Mouse (Mus musculus) midbrain, embryonic 16.5 days (tissue): Measurements from ENCODE around the gene Nfix. TPM values are rescaled to one million over a fixed set of nuclear protein-coding genes. Genes with fewer than 3 reads are reported as not detected.

ENCODE experiments used
- ATAC-seq: fragments of 200-750 bp; cut with Nextera tagmentation; 2 replicates; pipeline ENCODE4 v1.8.0; 2017; ENCODE audit warnings: moderate TSS enrichment
- H3K27ac ChIP-seq: fragments of 300-500 bp; sonication (generic); 2 replicates; pipeline ENCODE4 v1.5.1; 2014; ENCODE audit warnings: mild to moderate bottlenecking, low read length, mixed read lengths
- H3K27me3 ChIP-seq: fragments of 300-500 bp; sonication (generic); 2 replicates; pipeline ENCODE4 v1.6.1; 2014; ENCODE audit warnings: low read depth, low read length, mixed read lengths; ENCODE audit not compliant: control insufficient read depth, insufficient read depth
- H3K36me3 ChIP-seq: fragments of 300-500 bp; sonication (generic); 2 replicates; pipeline ENCODE4 v1.6.1; 2014; ENCODE audit warnings: mild to moderate bottlenecking, low read length, moderate library complexity, mixed read lengths; ENCODE audit not compliant: control insufficient read depth, insufficient read depth
- H3K4me1 ChIP-seq: fragments of 300-500 bp; sonication (generic); 2 replicates; pipeline ENCODE4 v1.6.1; 2014; ENCODE audit warnings: mild to moderate bottlenecking, low read length, mixed read lengths; ENCODE audit not compliant: control insufficient read depth, insufficient read depth
- H3K4me2 ChIP-seq: fragments of 300-500 bp; sonication (generic); 2 replicates; pipeline ENCODE4 v1.6.1; 2014; ENCODE audit warnings: mild to moderate bottlenecking, low read length, mixed read lengths
- H3K4me3 ChIP-seq: fragments of 300-500 bp; sonication (generic); 2 replicates; pipeline ENCODE4 v1.5.1; 2014; ENCODE audit warnings: low read depth, mild to moderate bottlenecking, low read length, moderate library complexity, mixed read lengths
- H3K9ac ChIP-seq: fragments of 300-500 bp; sonication (generic); 2 replicates; pipeline ENCODE4 v1.6.1; 2014; ENCODE audit warnings: low read depth, low read length, mixed read lengths
- H3K9me3 ChIP-seq: fragments of 300-500 bp; sonication (generic); replicated peaks from 2 replicates; pipeline ENCODE4 v1.6.1; 2014; ENCODE audit warnings: mild to moderate bottlenecking, low read length, mixed read lengths; ENCODE audit not compliant: control insufficient read depth, poor library complexity, severe bottlenecking
- WGBS: fragments of 180-500 bp; shearing (Covaris S2); extraction: QIAGEN DNeasy Blood & Tissue Kit; methylation state at CpG from one replicate; pipeline ENCODE4 v1.1.7; 2014; 5-methylcytosine and 5-hydroxymethylcytosine counted together
- polyA plus RNA-seq: library from polyadenylated mRNA; unstranded; fragments of >200 nt; fragmentation: Nextera tagmentation; extraction: Ambion mirVana; gene quantifications from 2 replicates; pipeline ENCODE4 v1.2.1, GENCODE M21; 2015

The Nfix gene
- 44.1 and 55.4 TPM in 2 replicates for polyA plus RNA-seq

GRCm38 (mm10) chr8:84799999-84800831 lies at the start of gene Nfix:
Gene Nfix, minus strand, starts transcription at chr8:84800344.
- peak; percentile 20; the same call in 1 of the 2 replicates for ATAC-seq
- H3K27me3 ChIP-seq = peaks cover 56% of the 10 kb centered on the region

DNA sequence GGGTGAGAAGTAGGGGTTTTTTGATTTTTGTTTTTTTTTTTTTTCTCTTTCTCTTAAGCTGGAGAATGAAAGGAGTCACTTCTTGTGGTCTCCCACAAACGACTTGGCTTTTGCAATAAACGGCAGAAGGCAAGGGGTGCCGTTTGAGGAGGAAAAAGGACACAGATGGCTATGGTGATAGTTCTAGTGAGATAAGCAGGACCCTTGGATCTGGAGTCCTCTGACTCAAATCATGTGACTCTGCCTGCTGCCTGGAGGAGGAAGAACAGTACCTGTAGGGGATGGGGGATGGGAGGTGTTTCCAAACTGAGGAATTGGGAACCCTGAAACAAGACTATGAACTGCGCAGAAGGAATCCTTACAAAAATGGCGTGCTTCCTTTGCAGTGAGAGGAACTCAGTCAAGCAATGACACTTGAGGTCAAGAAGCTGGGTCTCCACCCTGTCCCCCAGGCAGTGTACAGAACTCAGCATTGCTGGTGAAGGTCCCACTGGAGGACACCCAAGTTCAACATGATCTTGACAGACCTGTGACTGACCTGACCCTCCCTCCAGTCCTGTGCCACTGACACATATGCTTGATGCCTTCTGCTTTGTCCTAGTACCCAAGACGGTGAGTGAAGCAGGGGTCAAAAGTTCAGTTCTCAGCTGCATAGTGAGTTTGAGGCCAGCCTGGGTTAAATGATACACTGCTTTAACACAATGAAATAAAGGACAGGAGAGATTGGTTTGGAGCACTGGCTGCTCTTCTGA lies 47.7 kb upstream of the Nfix start:
- peaks cover 14% of the 10 kb centered on the region for H3K36me3 ChIP-seq
- H3K4me3 ChIP-seq = peak overlapping the region; percentile 86
- H3K9me3 ChIP-seq = no peaks in the 10 kb centered on the region
- H3K9ac ChIP-seq = peak overlapping the region; percentile 70; the same call in 1 of the 2 replicates
- peak overlapping the region; percentile 84 for H3K27ac ChIP-seq
- peak overlapping the region; percentile 71 for H3K4me2 ChIP-seq
- no peaks in the 10 kb centered on the region for H3K27me3 ChIP-seq
- H3K4me1 ChIP-seq = peaks cover 25% of the 10 kb centered on the region
- no peak for ATAC-seq
- WGBS = 56% methylated on average over 6 of the region's 6 CpGs

More at GRCm38 (mm10) chr8:84799999-84800831, at the start of gene Nfix:
- H3K4me3 ChIP-seq = peak within 1 kb of the TSS; percentile 72
- H3K27ac ChIP-seq = peak within 1 kb of the TSS; percentile 81
- no peaks in the 10 kb centered on the region for H3K9me3 ChIP-seq
- 2% methylated on average over 64 of the region's 125 CpGs for WGBS
- H3K4me2 ChIP-seq = peak within 1 kb of the TSS; percentile 97
- peak within 1 kb of the TSS; percentile 81 for H3K9ac ChIP-seq
- H3K4me1 ChIP-seq = peaks cover 12% of the 10 kb centered on the region
- H3K36me3 ChIP-seq = no peaks in the 10 kb centered on the region

DNA sequence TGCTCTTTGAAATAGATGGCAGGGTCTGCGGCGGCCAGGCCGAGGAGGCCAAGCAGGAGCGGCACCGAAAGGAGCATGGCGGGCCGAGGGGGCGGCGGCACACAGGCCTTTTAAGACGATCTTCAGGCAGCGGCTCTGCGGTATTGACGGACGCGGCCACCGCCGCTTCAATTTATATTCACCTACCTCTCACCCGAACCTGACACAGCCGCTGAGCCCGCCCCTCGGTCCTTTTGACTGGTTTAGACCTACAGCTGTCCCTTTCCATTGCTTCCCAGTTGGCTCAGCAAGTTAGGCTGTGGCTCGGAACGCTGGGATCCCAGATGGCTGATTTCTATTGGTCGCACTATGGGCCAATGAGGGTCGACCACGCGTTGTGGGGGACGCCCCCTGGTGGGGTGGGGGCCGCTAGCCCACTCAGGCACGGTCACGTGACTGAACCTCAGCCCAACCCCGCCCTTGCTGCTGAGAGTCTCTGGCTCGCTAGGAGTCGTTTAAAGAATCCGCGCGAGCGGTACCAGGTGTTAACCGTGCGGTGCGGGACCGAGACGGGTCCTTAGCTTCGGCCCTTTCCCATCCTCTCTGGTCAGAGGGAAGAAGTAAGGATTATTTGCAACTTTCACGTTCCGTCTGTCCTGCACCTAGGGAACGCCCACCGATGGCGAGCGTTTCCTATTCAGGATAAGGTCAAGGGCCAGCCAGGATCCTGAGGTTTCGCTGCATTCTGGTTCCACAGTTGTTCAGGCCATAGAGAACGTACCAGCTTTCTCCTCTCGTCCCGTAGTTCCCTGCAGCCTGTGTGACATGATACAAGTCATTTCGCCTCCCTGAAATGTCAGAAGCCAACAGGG lies 46.8 kb upstream of the Nfix start, which contains the start of gene Calr:
Calr (minus strand) TSS at position 213 of the 851 bp plus-strand sequence.
- Histone ChIP-seq H3K4me2 (peak within 1 kb of the TSS; percentile 86), H3K9me3 (no peaks in the 10 kb centered on the region), H3K27ac (peak within 1 kb of the TSS; percentile 91), H3K4me3 (peak within 1 kb of the TSS; percentile 86), H3K9ac (peak within 1 kb of the TSS; percentile 93), H3K36me3 (peaks cover 21% of the 10 kb centered on the region), H3K4me1 (peaks cover 25% of the 10 kb centered on the region), H3K27me3 (no peaks in the 10 kb centered on the region)
- under 1% methylated on average over 52 of the region's 55 CpGs for WGBS
- peak; percentile 99 for ATAC-seq

- under 1% methylated on average over 30 of the region's 30 CpGs for WGBS
- no peak; the same call in 1 of the 2 replicates for ATAC-seq
These were observed 46.1 kb upstream of the Nfix start for GRCm38 (mm10) chr8:84846094-84846721.

DNA sequence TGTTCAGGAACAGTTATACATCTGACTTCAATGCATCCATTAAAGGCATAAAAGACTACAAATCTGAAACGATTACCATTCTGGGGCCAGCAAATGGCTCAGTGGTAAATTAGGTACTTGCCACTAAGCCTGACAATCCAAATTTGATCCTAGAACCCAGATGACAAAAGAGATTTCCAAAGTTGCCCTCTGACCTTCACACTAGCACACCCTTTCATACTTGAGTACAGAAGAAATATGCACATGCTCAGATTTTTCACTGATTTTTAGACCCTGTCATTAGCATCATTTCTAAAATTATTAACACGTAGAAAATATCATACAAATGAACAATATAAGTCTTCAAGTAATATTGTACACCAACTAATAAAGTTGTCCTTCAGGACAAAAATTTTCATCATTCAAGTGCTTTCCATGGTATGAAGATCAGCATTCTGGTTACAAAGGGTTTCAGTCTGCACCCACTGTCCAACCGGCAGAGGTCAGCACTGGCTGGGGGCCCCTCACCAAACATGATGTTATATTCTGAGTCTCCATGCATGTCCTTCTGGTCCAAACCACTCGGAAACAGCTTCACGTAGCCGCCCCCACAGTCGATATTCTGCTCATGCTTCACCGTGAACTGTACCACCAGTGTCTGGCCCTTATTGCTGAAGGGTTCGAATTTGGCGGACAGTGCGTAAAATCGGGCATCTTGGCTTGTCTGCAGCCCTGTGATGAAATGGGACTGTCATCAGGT lies 45.4 kb upstream of the Nfix start:
- Histone ChIP-seq H3K4me3 (peak overlapping the region; percentile 86), H3K27ac (peak overlapping the region; percentile 91), H3K9me3 (no peaks in the 10 kb centered on the region), H3K36me3 (peaks cover 25% of the 10 kb centered on the region), H3K4me1 (peaks cover 25% of the 10 kb centered on the region), H3K27me3 (no peaks in the 10 kb centered on the region), H3K9ac (peak overlapping the region; percentile 93), H3K4me2 (peak overlapping the region; percentile 86)
- ATAC-seq = no peak
- WGBS = 13% methylated on average over 12 of the region's 12 CpGs

More at GRCm38 (mm10) chr8:84846094-84846721, 46.1 kb upstream of the Nfix start:
- H3K4me1 ChIP-seq = peaks cover 25% of the 10 kb centered on the region
- no peaks in the 10 kb centered on the region for H3K9me3 ChIP-seq
- H3K27me3 ChIP-seq = no peaks in the 10 kb centered on the region
- peak overlapping the region; percentile 91 for H3K27ac ChIP-seq
- peaks cover 25% of the 10 kb centered on the region for H3K36me3 ChIP-seq
- peak overlapping the region; percentile 93 for H3K9ac ChIP-seq
- H3K4me3 ChIP-seq = peak overlapping the region; percentile 86
- H3K4me2 ChIP-seq = peak overlapping the region; percentile 86

- Histone ChIP-seq H3K4me2 (peak overlapping the region; percentile 86), H3K4me1 (peaks cover 29% of the 10 kb centered on the region), H3K27ac (no peak overlapping the region), H3K27me3 (no peaks in the 10 kb centered on the region), H3K9ac (peak overlapping the region; percentile 93; the same call in 1 of the 2 replicates), H3K9me3 (no peaks in the 10 kb centered on the region), H3K36me3 (peaks cover 25% of the 10 kb centered on the region), H3K4me3 (peak overlapping the region; percentile 86; the same call in 1 of the 2 replicates)
- 93% methylated on average over 9 of the region's 9 CpGs for WGBS
- no peak for ATAC-seq
These were observed 44.4 kb upstream of the Nfix start for GRCm38 (mm10) chr8:84844397-84845070.

GRCm38 (mm10) chr8:84841514-84841913 lies 41.4 kb upstream of the Nfix start:
- Histone ChIP-seq H3K27me3 (no peaks in the 10 kb centered on the region), H3K36me3 (peaks cover 39% of the 10 kb centered on the region), H3K4me2 (no peak overlapping the region), H3K9me3 (no peaks in the 10 kb centered on the region), H3K4me1 (peaks cover 31% of the 10 kb centered on the region), H3K9ac (no peak overlapping the region), H3K27ac (no peak overlapping the region), H3K4me3 (no peak overlapping the region)
- ATAC-seq = no peak
- WGBS = 79% methylated on average over 1 of the region's 1 CpGs
